Mouse (Mus musculus) cortical plate, adult 2 months (tissue): ENCODE measurements around the gene Klhl40. TPM values are rescaled to one million over a fixed set of nuclear protein-coding genes. Genes with fewer than 3 reads are reported as not detected.

Experiments
- H3K27ac ChIP-seq: fragments of 200-500 bp; 2 replicates; pipeline ENCODE4 v1.5.1; 2012; ENCODE audit warnings: low read length, control low read depth, inconsistent platforms; ENCODE audit not compliant: insufficient read depth
- H3K4me1 ChIP-seq: fragments of 200-500 bp; 2 replicates; pipeline ENCODE4 v1.6.1; 2011; ENCODE audit warnings: low read length; ENCODE audit not compliant: control insufficient read depth, insufficient read depth
- H3K4me3 ChIP-seq: fragments of 200-500 bp; 2 replicates; pipeline ENCODE4 v1.5.1; 2011; ENCODE audit warnings: mild to moderate bottlenecking, low read length, control low read depth; ENCODE audit not compliant: insufficient read depth
- CTCF ChIP-seq: fragments of 200-500 bp; IDR thresholded peaks from 2 replicates; pipeline ENCODE4 v1.5.1; 2011; ENCODE audit warnings: mild to moderate bottlenecking, control low read depth, low read length; ENCODE audit not compliant: insufficient read depth; ENCODE audit errors: extremely low read depth
- POLR2A ChIP-seq: fragments of 200-500 bp; IDR thresholded peaks from 2 replicates; pipeline ENCODE4 v1.6.1; 2011; ENCODE audit warnings: mild to moderate bottlenecking, low read length, control low read depth; ENCODE audit not compliant: insufficient read depth; ENCODE audit errors: extremely low read depth
- polyA plus RNA-seq: library from polyadenylated mRNA; depleted of rRNA; stranded (reverse); fragments of >200 nt; gene quantifications from 2 replicates; pipeline ENCODE4 v1.2.3, GENCODE M21; 2012; rRNA removed

The Klhl40 gene
- polyA plus RNA-seq, result 6.6 and 8.7 TPM in 2 replicates

- peak within 1 kb of the TSS; percentile 24 for H3K4me3 ChIP-seq
- H3K27ac ChIP-seq, result peak within 1 kb of the TSS; percentile 14
- TF ChIP-seq POLR2A (no peak), CTCF (no peak)
- peaks cover 15% of the 10 kb centered on the region for H3K4me1 ChIP-seq
These were observed at the start of gene Klhl40 for GRCm38 (mm10) chr9:121777484-121778065. Gene Klhl40 (plus strand): TSS chr9:121777607.

GRCm38 (mm10) chr9:121740490-121740889 lies 36.9 kb upstream of the Klhl40 start:
- H3K4me3 ChIP-seq, result no peak overlapping the region
- TF ChIP-seq POLR2A, result no peak
- no peak for TF ChIP-seq CTCF
- no peak overlapping the region for H3K27ac ChIP-seq
- H3K4me1 ChIP-seq, result no peaks in the 10 kb centered on the region; the same call in 1 of the 2 replicates

GRCm38 (mm10) chr9:121741168-121741567 lies 36.2 kb upstream of the Klhl40 start:
- no peak overlapping the region for H3K27ac ChIP-seq
- H3K4me3 ChIP-seq, result no peak overlapping the region
- no peak for TF ChIP-seq POLR2A
- H3K4me1 ChIP-seq, result no peaks in the 10 kb centered on the region; the same call in 1 of the 2 replicates

- TF ChIP-seq POLR2A (no peak), CTCF (no peak)
- Histone ChIP-seq H3K27ac (no peak overlapping the region), H3K4me1 (no peaks in the 10 kb centered on the region; the same call in 1 of the 2 replicates), H3K4me3 (no peak overlapping the region)
These were observed 33.4 kb upstream of the Klhl40 start for GRCm38 (mm10) chr9:121744051-121744450.

GRCm38 (mm10) chr9:121752774-121753173 lies 24.6 kb upstream of the Klhl40 start:
- Histone ChIP-seq H3K4me3 (no peak overlapping the region), H3K27ac (no peak overlapping the region), H3K4me1 (peaks cover 4% of the 10 kb centered on the region)
- TF ChIP-seq POLR2A, result 0 out of 2 replicates have a peak, but pooled peaks have one; percentile 24
- TF ChIP-seq CTCF, result no peak

- TF ChIP-seq CTCF (no peak), POLR2A (no peak)
- Histone ChIP-seq H3K4me3 (no peak overlapping the region), H3K4me1 (peaks cover 7% of the 10 kb centered on the region), H3K27ac (no peak overlapping the region)
These were observed 22.8 kb upstream of the Klhl40 start for GRCm38 (mm10) chr9:121754624-121755023.

GRCm38 (mm10) chr9:121756785-121757184 lies 20.6 kb upstream of the Klhl40 start:
- peaks cover 8% of the 10 kb centered on the region for H3K4me1 ChIP-seq
- no peak overlapping the region for H3K27ac ChIP-seq
- TF ChIP-seq POLR2A, result no peak
- no peak for TF ChIP-seq CTCF

GRCm38 (mm10) chr9:121757432-121757831 lies 20.0 kb upstream of the Klhl40 start:
- Histone ChIP-seq H3K4me3 (no peak overlapping the region; the same call in 1 of the 2 replicates), H3K27ac (no peak overlapping the region)
- TF ChIP-seq POLR2A, result peak; percentile 22; the same call in 1 of the 2 replicates
- no peak for TF ChIP-seq CTCF

More at GRCm38 (mm10) chr9:121756785-121757184, 20.6 kb upstream of the Klhl40 start:
- no peak overlapping the region for H3K4me3 ChIP-seq

GRCm38 (mm10) chr9:121757835-121758814 lies 19.3 kb upstream of the Klhl40 start:
- Histone ChIP-seq H3K4me1 (peaks cover 6% of the 10 kb centered on the region), H3K27ac (peak overlapping the region; percentile 96), H3K4me3 (peak overlapping the region; percentile 48)
- TF ChIP-seq CTCF (no peak), POLR2A (0 out of 2 replicates have a peak, but pooled peaks have one; percentile 23)

More at GRCm38 (mm10) chr9:121757432-121757831, 20.0 kb upstream of the Klhl40 start:
- H3K4me1 ChIP-seq, result peaks cover 6% of the 10 kb centered on the region
